Mouse (Mus musculus): Measurements from ENCODE around the gene Pgm2l1.

The Pgm2l1 gene

GRCm38 (mm10) chr7:100227158-100227875 is at the start of gene Pgm2l1:
Pgm2l1 (plus strand) TSS chr7:100227394.
- DNase-seq (ENCODE audit: low read depth, low spot score): peak; percentile 98

GRCm38 (mm10) chr7:100178016-100178890 is 48.9 kb upstream of the Pgm2l1 start:
- DNase-seq (ENCODE audit: low read depth, low spot score): no peak

GRCm38 (mm10) chr7:100178891-100179233 is 48.3 kb upstream of the Pgm2l1 start:
- DNase-seq (ENCODE audit: low read depth, low spot score): no peak

GRCm38 (mm10) chr7:100179394-100179793 is 47.8 kb upstream of the Pgm2l1 start:
- no peak for DNase-seq (ENCODE audit: low read depth, low spot score)

GRCm38 (mm10) chr7:100179836-100180407 is 47.3 kb upstream of the Pgm2l1 start:
- no peak for DNase-seq (ENCODE audit: low read depth, low spot score)

GRCm38 (mm10) chr7:100181176-100181575 is 46.0 kb upstream of the Pgm2l1 start:
- DNase-seq (ENCODE audit: low read depth, low spot score): no peak

GRCm38 (mm10) chr7:100181614-100182013 is 45.6 kb upstream of the Pgm2l1 start:
- no peak for DNase-seq (ENCODE audit: low read depth, low spot score)

GRCm38 (mm10) chr7:100182388-100182787 is 44.8 kb upstream of the Pgm2l1 start:
- no peak for DNase-seq (ENCODE audit: low read depth, low spot score)

GRCm38 (mm10) chr7:100187601-100188000 is 39.6 kb upstream of the Pgm2l1 start:
- peak; percentile 56 for DNase-seq (ENCODE audit: low read depth, low spot score)

- DNase-seq (ENCODE audit: low read depth, low spot score): no peak
Measured at GRCm38 (mm10) chr7:100190167-100190566, 37.0 kb upstream of the Pgm2l1 start.

GRCm38 (mm10) chr7:100190778-100191177 is 36.4 kb upstream of the Pgm2l1 start:
- DNase-seq (ENCODE audit: low read depth, low spot score): peak; percentile 64

GRCm38 (mm10) chr7:100201191-100201590 is 26.0 kb upstream of the Pgm2l1 start:
- no peak for DNase-seq (ENCODE audit: low read depth, low spot score)

GRCm38 (mm10) chr7:100203616-100204015 is 23.6 kb upstream of the Pgm2l1 start:
- DNase-seq (ENCODE audit: low read depth, low spot score): no peak

GRCm38 (mm10) chr7:100204871-100205270 is 22.3 kb upstream of the Pgm2l1 start:
- DNase-seq (ENCODE audit: low read depth, low spot score): no peak

- no peak for DNase-seq (ENCODE audit: low read depth, low spot score)
Measured at GRCm38 (mm10) chr7:100206144-100206543, 21.1 kb upstream of the Pgm2l1 start.

GRCm38 (mm10) chr7:100207886-100208285 is 19.3 kb upstream of the Pgm2l1 start:
- no peak for DNase-seq (ENCODE audit: low read depth, low spot score)

GRCm38 (mm10) chr7:100214310-100214709 is 12.9 kb upstream of the Pgm2l1 start:
- DNase-seq (ENCODE audit: low read depth, low spot score): no peak

GRCm38 (mm10) chr7:100215116-100215732 is 12.0 kb upstream of the Pgm2l1 start:
- no peak for DNase-seq (ENCODE audit: low read depth, low spot score)

GRCm38 (mm10) chr7:100215976-100216375 is 11.2 kb upstream of the Pgm2l1 start:
- DNase-seq (ENCODE audit: low read depth, low spot score): no peak

GRCm38 (mm10) chr7:100216601-100217565 is 10.3 kb upstream of the Pgm2l1 start:
- no peak for DNase-seq (ENCODE audit: low read depth, low spot score)
